Mouse (Mus musculus) naive thymus-derived CD4-positive, alpha-beta T cell, adult 2 months (primary cell): ENCODE results near the gene Atad3a.
"Not testable (repeated sequence)": the region's sequence is repeated elsewhere in the genome, so short reads cannot be mapped to it uniquely, and the experiment has no call there.

Experiments
- DNase-seq: peaks from one replicate; pipeline ENCODE4 v3.0.0-alpha.2; 2011; ENCODE audit warnings: low read depth

Atad3a gene

DNA sequence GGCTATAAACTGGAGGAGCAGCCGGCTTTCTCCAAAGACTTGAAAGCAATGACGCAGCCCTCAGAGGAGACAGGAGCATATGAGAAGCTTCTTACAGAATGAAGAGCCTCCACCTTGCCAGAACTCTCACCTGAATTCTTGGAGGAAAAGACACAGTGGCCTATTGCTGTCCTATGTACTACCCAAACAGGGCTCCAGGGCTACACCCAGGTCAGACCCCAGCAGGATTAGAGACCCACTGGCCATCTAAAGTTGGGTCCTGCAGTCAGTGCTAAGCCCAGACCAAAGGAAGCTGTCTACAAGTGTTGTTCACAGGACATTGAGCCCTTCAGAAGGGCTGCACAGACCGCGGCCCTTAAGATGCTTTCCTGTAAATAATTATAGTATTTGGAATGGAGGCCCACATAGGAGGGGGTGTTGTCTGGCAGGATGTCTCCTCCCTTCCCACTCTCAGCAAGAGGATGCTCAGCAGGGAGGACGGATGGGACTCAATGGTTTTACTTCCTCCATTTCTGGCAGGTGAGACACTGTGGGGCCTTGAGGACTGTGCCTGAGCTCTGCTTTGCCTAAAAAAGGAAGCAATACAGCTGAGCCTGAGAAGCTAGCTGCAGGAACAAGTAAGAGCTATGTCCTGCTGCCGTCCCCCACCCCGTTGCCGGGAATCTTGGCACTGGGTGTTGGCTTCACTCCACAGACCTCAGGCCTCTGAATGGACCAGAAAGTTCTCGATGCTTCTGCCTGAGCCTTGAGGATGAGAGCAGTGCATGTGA, 14.3 kb upstream of the Atad3a start:
- no peak for DNase-seq

DNA sequence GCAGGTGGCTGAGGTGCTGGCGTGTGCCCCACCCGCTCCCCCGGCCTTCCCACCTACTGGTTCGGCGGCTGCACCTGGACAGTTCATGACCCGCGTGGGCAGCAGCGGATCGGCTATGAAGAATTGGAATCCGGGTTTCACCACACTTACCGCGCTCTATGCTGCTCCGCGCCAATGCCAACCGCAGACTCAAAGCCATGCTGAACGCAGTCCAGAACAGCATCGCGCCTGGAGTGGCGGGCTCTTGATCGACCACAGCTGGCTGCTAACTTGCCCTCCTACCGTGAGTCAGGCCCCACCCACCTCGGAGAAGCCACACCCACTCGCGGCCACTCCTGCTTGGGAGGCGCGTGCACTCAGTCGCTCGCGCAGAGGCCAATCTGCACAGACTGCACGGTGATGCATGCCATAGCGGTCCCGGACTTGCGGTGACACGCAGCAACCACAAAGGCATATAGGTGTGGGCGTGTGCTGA, 13.4 kb upstream of the Atad3a start, which contains the start of gene Vwa1:
TSS of gene Vwa1 (minus strand) at position 419 of the 475 bp plus-strand sequence.
- DNase-seq: peak; percentile 86

DNA sequence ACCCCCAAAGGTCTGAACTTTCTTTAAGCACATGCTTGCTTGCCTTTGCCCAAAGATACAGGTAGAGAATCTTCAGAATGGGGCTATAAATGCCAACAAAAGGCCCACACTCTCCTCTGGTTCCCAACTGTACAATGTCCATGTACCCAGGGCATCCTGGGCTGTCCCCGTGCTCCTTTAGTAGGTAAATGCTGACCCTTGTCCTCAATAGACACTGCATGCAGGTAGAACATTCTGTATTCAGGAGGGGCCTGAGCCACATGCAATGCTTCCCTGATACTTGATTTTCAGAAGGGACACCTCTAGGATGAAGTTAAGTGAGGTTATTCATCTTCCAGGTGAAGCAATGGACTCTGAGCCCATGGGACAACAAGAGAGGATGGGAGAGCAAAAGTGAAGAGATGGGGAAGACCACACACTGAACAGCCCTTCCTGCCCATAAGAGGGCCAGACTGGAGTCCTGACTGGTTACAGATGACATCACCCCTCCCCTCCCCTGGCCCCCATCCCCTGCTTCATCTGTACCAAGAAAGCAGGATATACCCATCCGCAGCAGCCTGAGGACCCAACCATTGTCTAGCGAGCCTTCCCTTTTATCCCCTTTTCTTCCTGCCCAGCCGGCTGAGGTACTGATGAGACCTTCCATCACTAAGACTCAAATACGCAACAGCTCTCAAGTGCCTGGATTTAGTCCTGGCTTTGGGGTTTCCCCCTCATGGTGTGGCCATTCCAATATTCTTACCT, 12.6 kb upstream of the Atad3a start:
- no peak for DNase-seq

DNA sequence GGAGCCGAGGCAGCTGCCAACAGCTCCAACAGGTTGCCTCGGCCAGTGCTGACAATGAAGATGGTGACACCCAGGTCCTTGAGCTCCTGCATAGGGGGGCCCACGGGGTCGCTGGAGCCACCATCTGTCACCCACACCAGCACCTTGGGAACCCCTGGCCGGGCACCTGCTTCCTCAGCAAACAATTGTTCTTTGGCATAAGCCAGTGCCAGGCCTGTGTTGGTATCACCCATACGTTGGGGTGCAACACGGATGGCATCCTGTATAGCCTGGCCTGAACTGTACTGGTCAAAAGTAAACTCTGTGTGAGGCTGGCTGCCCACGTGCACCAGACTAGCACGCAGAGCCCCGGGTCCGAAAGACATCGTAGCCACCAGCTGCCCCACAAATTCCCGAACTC, 11.9 kb upstream of the Atad3a start:
- DNase-seq: no peak

- DNase-seq: no peak
Measured at GRCm38 (mm10) chr4:155771706-155772105, 10.8 kb upstream of the Atad3a start.

GRCm38 (mm10) chr4:155770626-155771025, 9.7 kb upstream of the Atad3a start:
- no peak for DNase-seq

DNA sequence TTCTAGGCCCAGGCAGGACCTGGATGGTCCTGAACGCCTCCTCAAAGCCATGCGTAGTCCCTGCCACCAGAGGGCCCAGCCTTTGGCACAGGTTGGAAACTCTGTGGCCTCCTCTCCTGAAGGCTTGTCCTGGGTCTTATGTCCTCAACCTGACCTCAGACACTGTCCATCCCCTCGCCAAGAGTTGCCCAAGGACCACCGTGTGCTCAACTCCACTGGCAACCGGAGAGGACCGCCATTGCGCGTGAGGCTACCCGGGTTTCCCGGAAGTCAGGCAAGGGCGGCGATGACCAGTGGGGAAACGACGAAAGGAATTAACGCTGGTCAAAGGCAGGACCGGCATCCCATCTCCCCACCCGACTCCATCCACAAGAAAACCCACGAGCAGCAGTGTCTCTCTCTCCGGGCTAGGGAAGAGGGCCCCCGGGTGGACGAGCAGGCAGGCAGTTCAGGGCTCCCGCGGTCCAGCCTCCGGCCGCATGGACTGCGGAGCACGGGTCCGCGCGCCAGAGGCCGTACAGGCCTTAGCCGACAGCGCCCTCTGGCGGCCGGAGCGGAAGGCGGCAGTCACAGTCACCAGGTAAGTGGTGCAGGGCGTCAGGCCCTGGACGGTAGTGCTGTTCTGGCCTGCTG, 9.1 kb upstream of the Atad3a start:
- DNase-seq: peak; percentile 85

DNA sequence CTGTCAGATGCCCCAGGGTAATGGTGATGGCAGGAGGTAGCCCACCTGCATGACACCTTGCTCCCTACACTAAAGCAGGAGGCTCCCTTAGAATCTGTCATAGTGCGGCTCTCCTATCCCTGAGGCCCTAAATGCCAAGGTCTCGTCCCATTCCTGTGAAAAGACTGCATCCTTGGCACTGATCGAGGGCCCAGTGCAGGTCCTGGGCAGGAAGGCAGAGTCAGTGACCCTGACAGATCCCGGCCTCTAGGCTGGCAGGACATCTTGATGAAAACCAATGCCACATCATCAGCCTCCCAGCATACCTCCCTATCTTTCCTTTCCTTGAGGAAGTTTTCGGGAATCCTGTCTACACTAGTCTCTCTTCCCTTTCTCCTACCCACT, 8.6 kb upstream of the Atad3a start:
- DNase-seq: no peak

GRCm38 (mm10) chr4:155762357-155762756, 1.5 kb upstream of the Atad3a start:
- DNase-seq: no peak

GRCm38 (mm10) chr4:155761356-155762099, 635 bp upstream of the Atad3a start:
- no peak for DNase-seq

GRCm38 (mm10) chr4:155759862-155760612, 856 bp downstream of the Atad3a start:
- DNase-seq: peak; percentile 75

DNA sequence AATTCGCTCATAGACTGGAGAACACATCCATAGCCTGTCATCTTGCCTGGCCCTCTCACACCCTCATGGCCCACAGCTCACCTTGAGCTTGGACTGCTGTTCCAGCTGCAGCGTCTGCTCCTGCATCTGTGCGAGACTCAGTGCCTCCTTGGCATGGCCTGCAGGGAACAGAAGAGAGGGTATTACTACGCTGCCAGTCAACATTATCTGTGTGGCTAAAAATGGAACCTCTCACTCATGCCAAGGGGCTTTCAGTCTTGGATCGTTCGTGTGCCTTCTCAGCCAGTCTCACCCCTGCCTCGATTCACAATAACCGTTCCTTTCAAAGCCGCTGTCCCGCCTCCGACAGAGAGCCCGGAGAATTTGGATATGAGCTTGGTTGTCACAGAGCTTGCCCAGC, 3.9 kb downstream of the Atad3a start:
- DNase-seq: no peak

DNA sequence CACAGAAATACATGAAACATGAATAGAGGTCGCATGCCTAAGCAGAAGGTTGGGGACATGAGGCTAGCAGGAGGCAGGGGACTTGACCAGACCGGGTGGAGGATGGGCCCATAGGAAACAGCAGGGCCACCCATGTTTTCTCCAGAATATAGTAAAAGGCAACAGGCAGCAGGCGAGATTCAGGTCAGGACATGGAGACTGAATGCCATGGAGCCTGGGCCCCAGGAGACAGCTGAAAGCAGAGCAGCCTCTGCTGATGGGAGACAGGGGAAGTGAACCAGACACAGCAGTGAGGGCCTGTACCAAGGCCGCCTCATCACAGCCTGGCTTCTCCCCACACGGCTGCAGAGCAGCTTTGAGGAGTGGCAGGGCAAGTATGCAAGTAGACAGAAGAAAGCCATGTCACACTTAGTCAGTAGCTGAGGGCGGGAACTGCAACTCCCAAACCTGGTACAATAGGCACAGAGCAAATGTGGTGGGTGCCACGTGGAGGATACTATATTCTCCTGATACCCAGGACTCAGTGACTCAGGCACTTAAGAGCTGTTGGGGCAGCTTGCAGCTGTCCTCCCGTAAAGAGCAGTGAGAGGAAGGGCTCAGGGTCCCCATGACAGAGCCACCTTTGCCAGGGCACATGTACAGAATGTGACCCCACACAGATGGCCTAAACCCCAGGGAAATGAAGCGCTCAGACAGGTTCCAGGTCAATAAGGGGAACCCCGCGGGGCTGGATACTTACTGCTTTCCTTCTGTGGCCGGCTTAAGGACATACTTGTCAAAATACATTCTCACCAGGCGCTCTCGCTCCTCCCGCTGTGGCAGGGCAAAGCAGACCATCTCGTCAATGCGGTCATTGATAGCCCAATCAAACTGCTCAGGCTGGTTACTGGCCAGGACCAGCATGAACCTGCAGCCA, 14.1 kb downstream of the Atad3a start:
- no peak for DNase-seq

- no peak for DNase-seq
Measured at GRCm38 (mm10) chr4:155746036-155746548, 14.8 kb downstream of the Atad3a start.

DNA sequence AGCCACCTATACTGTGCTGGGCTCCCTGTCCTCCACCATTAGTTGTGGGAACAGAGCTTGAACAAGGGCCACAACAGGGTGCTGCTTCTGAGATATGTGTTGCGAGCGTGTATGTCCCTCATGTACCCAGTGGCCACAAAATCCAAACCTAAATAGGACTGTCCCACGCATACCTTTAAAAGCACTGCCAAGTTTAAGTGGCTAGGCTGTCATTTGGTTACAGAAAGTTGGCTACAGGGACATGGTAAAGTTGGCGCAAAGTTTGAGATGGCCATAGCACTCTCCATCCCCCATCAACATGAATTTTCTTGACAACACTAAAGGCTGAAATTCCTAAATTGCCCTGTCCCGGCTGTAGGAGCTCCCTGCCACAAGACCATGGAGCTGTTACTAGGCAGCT, 15.8 kb downstream of the Atad3a start:
- no peak for DNase-seq

DNA sequence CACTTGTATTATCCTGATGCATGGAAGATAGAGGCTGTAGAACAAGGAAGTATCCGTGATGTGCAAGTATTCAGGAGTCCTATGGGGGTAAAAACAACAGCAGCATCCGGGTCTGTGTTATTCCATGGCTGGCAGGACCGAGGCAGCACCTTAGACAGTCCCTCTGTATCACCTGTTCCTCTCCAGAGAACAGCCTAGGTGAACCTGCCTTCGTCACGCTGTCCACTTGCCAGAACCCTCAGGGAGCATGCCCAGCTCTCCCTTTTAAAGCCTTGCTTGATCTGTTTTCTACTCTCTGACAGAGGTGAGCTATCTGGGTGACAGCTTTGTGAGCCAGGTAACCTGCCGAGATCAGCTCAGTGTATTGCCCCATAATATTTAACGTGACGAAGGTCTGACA, 16.4 kb downstream of the Atad3a start:
- DNase-seq: no peak

DNA sequence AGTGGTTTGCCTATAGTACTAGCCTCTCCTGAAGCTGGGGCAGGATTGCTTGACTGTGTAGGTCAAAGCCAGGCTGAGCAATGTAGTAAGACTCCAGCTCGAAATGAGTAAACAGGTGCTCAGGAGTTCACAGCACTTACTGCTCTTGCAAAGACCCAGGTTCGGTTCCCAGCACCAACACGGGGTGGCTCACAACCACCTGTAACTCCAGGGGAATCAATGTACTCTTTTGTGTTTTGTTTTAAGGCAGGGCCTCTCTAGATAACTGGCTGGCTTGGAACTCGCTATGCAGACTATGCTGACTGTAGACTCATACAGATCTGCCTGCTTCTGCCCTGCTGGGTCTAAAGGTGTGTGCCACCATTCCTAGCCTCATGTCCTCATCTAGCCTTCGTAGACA, 18.2 kb downstream of the Atad3a start:
- no peak for DNase-seq

DNA sequence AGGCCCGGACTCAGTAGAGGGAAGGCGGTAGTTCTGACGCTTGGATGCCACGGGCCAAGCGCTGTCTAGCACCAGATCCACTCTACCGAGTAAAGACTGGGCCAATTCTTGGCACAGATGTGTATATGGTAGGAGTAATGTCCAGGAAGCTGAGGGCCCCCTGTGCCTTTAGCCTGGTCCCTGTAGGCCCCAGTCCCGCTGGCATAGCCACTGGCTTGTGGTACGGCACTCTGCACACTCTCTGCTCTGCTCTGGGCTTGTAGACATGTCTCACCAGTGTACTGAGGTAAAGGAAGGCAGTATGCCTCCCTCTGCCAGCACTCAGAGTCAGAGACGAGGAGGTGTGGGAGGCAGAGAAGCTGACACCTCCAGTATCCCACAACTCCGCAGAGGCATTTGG, 20.2 kb downstream of the Atad3a start:
- not testable (repeated sequence) for DNase-seq

GRCm38 (mm10) chr4:155739741-155740636, 20.9 kb downstream of the Atad3a start:
- no peak for DNase-seq
